Mouse (Mus musculus) limb, embryonic 12.5 days (tissue): ENCODE measurements around the gene Dhrs9. TPM values are rescaled to one million over a fixed set of nuclear protein-coding genes. Genes with fewer than 3 reads are reported as not detected.
A peak's percentile ranks its signal among the peaks of the same experiment; 100 is the strongest.
"Not testable (repeated sequence)": the region's sequence is repeated elsewhere in the genome, so short reads cannot be mapped to it uniquely, and the experiment has no call there.

Experiments used
- ATAC-seq: fragments of 200-750 bp; cut with Nextera tagmentation; 2 replicates; pipeline ENCODE4 v1.8.0; 2017; ENCODE audit warnings: low read depth, moderate TSS enrichment; ENCODE audit not compliant: insufficient number of reproducible peaks, insufficient read depth, low FRiP score, low TSS enrichment
- H3K27ac ChIP-seq: fragments of 300-500 bp; sonication (generic); 2 replicates; pipeline ENCODE4 v1.5.1; 2016; ENCODE audit warnings: mild to moderate bottlenecking, moderate library complexity
- H3K27me3 ChIP-seq: fragments of 300-500 bp; sonication (generic); 2 replicates; pipeline ENCODE4 v1.6.1; 2016; ENCODE audit warnings: mild to moderate bottlenecking, moderate library complexity
- H3K36me3 ChIP-seq: fragments of 300-500 bp; sonication (generic); 2 replicates; pipeline ENCODE4 v1.6.1; 2016; ENCODE audit warnings: mild to moderate bottlenecking, moderate library complexity
- H3K4me1 ChIP-seq: fragments of 300-500 bp; sonication (generic); replicated peaks from 2 replicates; pipeline ENCODE4 v1.6.1; 2016
- H3K4me2 ChIP-seq: fragments of 300-500 bp; sonication (generic); 2 replicates; pipeline ENCODE4 v1.6.1; 2016; ENCODE audit warnings: mild to moderate bottlenecking, moderate library complexity
- H3K4me3 ChIP-seq: fragments of 300-500 bp; sonication (generic); replicated peaks from 2 replicates; pipeline ENCODE4 v1.5.1; 2016; ENCODE audit warnings: mild to moderate bottlenecking
- H3K9ac ChIP-seq: fragments of 300-500 bp; sonication (generic); replicated peaks from 2 replicates; pipeline ENCODE4 v1.6.1; 2016; ENCODE audit warnings: mild to moderate bottlenecking, moderate library complexity
- H3K9me3 ChIP-seq: fragments of 300-500 bp; sonication (generic); 2 replicates; pipeline ENCODE4 v1.6.1; 2016; ENCODE audit warnings: mild to moderate bottlenecking, moderate library complexity
- WGBS: fragments of 180-500 bp; shearing (Covaris S2); methylation state at CpG from one replicate; pipeline ENCODE4 v1.1.7; 2016; 5-methylcytosine and 5-hydroxymethylcytosine counted together
- polyA plus RNA-seq: library from polyadenylated mRNA; unstranded; fragments of >200 nt; fragmentation: Nextera tagmentation; extraction: Ambion mirVana; gene quantifications from 2 replicates; pipeline ENCODE4 v1.2.1, GENCODE M21; 2016

Dhrs9 gene
- polyA plus RNA-seq: not detected in 2 replicates

GRCm38 (mm10) chr2:69380281-69380680 lies at the start of gene Dhrs9:
Dhrs9 (plus strand) TSS chr2:69380445.
- Histone ChIP-seq H3K4me2 (no peak within 1 kb of the TSS), H3K4me3 (no peak within 1 kb of the TSS), H3K27ac (no peak within 1 kb of the TSS), H3K36me3 (no peaks in the 10 kb centered on the region), H3K27me3 (no peaks in the 10 kb centered on the region), H3K9me3 (no peaks in the 10 kb centered on the region), H3K9ac (no peak within 1 kb of the TSS), H3K4me1 (no peaks in the 10 kb centered on the region)
- 56% methylated on average over 13 of the region's 13 CpGs for WGBS
- no peak for ATAC-seq

GRCm38 (mm10) chr2:69331523-69331922 lies 48.7 kb upstream of the Dhrs9 start:
- not testable (repeated sequence) for H3K9me3 ChIP-seq, H3K9ac ChIP-seq, H3K27ac ChIP-seq, H3K4me3 ChIP-seq, H3K36me3 ChIP-seq, H3K4me1 ChIP-seq, H3K27me3 ChIP-seq, H3K4me2 ChIP-seq, ATAC-seq
- 89% methylated on average over 6 of the region's 6 CpGs for WGBS

DNA sequence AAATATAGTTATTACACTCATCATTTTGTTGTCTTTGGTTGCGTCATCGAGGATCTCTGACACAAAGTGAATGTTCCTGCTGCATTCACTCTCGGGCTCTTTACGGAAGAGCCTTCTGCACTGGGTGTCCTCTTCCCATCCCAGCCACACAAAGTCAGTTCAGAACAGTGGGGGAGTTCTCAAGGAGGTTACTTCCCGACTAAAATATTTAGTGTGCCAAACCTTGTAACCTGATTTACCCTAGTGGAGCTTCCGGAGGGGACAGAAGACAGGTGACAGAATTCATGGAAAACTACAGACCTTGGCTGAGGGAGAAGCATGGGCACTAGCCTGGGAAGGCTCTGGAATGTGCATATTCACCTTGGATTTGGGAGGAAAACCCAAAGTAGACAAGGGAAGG lies 38.7 kb upstream of the Dhrs9 start:
- Histone ChIP-seq H3K27ac (no peak overlapping the region), H3K9ac (no peak overlapping the region), H3K27me3 (no peaks in the 10 kb centered on the region), H3K36me3 (no peaks in the 10 kb centered on the region), H3K4me1 (no peaks in the 10 kb centered on the region), H3K9me3 (no peaks in the 10 kb centered on the region), H3K4me2 (no peak overlapping the region), H3K4me3 (no peak overlapping the region)
- ATAC-seq: no peak
- WGBS: 87% methylated on average over 6 of the region's 6 CpGs

DNA sequence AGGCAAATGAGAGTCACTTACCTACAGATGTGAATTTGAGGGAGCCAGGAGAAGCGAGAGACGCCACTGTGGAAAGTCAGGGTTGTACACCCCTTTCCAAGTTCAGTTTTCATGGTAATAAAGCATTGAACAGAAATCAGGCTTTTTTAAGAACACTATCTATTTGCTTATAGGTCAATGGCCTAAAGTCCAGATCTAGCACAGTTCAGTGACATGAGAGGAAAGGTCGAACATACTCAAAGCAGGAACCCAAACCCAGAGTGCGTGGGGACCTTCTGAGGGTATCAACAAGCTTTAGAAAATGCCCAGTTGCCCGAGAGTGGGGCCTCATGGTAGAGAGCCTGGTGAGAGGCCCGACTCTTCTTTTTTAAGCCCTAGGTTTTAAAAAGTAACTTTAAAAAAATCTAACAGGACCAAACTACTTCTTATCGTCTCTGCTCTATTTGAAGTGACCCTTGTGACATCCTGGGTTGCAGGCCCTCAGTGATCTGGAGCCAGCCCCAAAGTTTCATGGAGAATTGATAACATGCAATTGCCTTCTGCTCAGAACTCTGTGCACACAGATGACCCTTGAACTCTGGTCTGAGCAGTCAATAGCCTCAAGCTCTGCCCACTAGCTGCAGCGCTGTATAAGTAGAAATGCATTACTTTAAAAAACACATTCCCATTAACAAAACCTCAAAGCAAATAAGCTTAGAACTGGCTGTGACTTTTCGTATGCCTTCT lies 37.6 kb upstream of the Dhrs9 start, which contains the start of gene Abcb11:
Gene Abcb11 (minus strand): TSS at position 121 of the 726 bp plus-strand sequence.
- ATAC-seq: no peak
- Histone ChIP-seq H3K4me2 (no peak within 1 kb of the TSS), H3K9ac (no peak within 1 kb of the TSS), H3K27me3 (no peaks in the 10 kb centered on the region), H3K9me3 (no peaks in the 10 kb centered on the region), H3K4me3 (no peak within 1 kb of the TSS), H3K27ac (no peak within 1 kb of the TSS), H3K4me1 (no peaks in the 10 kb centered on the region), H3K36me3 (no peaks in the 10 kb centered on the region)
- WGBS: 88% methylated on average over 9 of the region's 9 CpGs

DNA sequence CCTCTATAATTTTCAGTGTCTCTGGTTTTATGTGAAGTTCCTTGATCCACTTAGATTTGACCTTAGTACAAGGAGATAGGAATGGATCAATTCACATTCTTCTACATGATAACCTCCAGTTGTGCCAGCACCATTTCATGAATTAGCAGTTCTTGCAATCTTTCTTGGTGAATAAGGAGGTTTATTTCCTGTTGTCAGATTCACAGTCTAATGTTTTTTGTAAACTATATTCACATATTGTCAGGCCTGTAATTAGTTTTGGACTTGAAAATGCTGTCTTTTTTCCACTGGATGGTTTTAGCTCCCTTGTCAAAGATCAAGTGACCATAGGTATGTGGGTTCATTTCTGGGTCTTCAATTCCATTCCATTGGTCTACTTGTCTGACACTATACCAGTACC lies 24.8 kb upstream of the Dhrs9 start:
- not testable (repeated sequence) for H3K27ac ChIP-seq, H3K4me3 ChIP-seq, H3K9me3 ChIP-seq, H3K9ac ChIP-seq, H3K27me3 ChIP-seq, H3K4me1 ChIP-seq, H3K36me3 ChIP-seq, H3K4me2 ChIP-seq
- peak; percentile 100 for ATAC-seq

DNA sequence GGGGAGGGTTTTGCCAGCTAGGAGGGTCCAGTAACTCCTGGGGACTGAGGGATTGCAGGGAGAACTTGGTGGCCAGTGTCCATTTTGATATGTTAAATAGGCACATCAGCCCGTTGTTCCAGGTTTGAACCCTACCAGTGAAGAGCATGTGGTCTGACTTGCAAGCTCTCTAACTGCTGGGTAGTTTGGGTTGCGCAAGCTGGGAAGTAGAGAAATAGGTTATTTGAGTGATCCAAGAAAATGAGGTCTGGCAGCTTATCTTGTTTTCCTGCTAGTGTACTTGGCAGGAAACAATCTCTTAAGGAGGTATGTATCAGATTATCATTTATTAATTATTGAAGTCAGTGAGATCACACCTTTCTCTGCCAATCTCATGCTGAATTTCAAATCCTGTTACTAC lies 15.4 kb upstream of the Dhrs9 start:
- no peaks in the 10 kb centered on the region for H3K36me3 ChIP-seq
- ATAC-seq: no peak
- H3K4me2 ChIP-seq: no peak overlapping the region
- H3K4me3 ChIP-seq: no peak overlapping the region
- H3K9ac ChIP-seq: no peak overlapping the region
- H3K27me3 ChIP-seq: no peaks in the 10 kb centered on the region
- 93% methylated on average over 2 of the region's 2 CpGs for WGBS
- H3K27ac ChIP-seq: no peak overlapping the region
- H3K9me3 ChIP-seq: no peaks in the 10 kb centered on the region
- no peaks in the 10 kb centered on the region for H3K4me1 ChIP-seq

- Histone ChIP-seq H3K9me3 (no peaks in the 10 kb centered on the region), H3K27me3 (no peaks in the 10 kb centered on the region), H3K9ac (no peak overlapping the region), H3K36me3 (no peaks in the 10 kb centered on the region), H3K4me3 (no peak overlapping the region), H3K4me2 (no peak overlapping the region), H3K4me1 (no peaks in the 10 kb centered on the region), H3K27ac (no peak overlapping the region)
- ATAC-seq: no peak
- WGBS: 94% methylated on average over 1 of the region's 1 CpGs
Observed at GRCm38 (mm10) chr2:69365275-69365674, 15.0 kb upstream of the Dhrs9 start.

DNA sequence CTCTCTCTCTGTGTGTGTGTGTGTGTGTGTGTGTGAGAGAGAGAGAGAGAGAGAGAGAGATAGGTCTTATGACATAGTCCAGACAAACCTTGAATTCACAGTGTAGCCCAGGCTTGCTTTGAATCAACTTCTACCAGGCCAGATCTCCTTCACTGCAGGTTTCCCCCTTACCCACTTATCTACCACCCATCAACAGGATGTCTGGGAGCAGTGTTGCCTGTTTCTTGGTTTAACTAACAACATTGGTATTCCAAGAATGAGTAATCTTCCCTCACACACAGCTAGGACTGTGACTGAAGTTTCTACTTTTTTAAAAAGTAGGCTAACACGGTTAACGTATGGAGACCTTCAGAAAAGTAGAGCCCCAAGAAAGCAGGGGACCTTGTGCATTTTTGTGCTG lies 3.5 kb upstream of the Dhrs9 start:
- H3K36me3 ChIP-seq: no peaks in the 10 kb centered on the region
- no peaks in the 10 kb centered on the region for H3K9me3 ChIP-seq
- WGBS: 77% methylated on average over 2 of the region's 2 CpGs
- ATAC-seq: no peak
- no peak overlapping the region for H3K27ac ChIP-seq
- H3K27me3 ChIP-seq: no peaks in the 10 kb centered on the region
- no peak overlapping the region for H3K4me3 ChIP-seq
- no peaks in the 10 kb centered on the region for H3K4me1 ChIP-seq
- H3K4me2 ChIP-seq: no peak overlapping the region
- no peak overlapping the region for H3K9ac ChIP-seq

GRCm38 (mm10) chr2:69379801-69380200 lies 444 bp upstream of the Dhrs9 start:
- 59% methylated on average over 1 of the region's 1 CpGs for WGBS
- H3K9me3 ChIP-seq: no peaks in the 10 kb centered on the region
- H3K36me3 ChIP-seq: no peaks in the 10 kb centered on the region
- no peak for ATAC-seq
- H3K4me3 ChIP-seq: no peak overlapping the region
- no peaks in the 10 kb centered on the region for H3K4me1 ChIP-seq
- H3K4me2 ChIP-seq: no peak overlapping the region
- no peak overlapping the region for H3K9ac ChIP-seq
- no peaks in the 10 kb centered on the region for H3K27me3 ChIP-seq
- no peak overlapping the region for H3K27ac ChIP-seq

GRCm38 (mm10) chr2:69381740-69382139 lies 1.5 kb downstream of the Dhrs9 start:
- Histone ChIP-seq H3K9ac (no peak overlapping the region), H3K27me3 (no peaks in the 10 kb centered on the region), H3K36me3 (no peaks in the 10 kb centered on the region), H3K4me2 (no peak overlapping the region), H3K9me3 (no peaks in the 10 kb centered on the region), H3K4me1 (no peaks in the 10 kb centered on the region), H3K4me3 (no peak overlapping the region), H3K27ac (no peak overlapping the region)
- ATAC-seq: no peak
- WGBS: 45% methylated on average over 8 of the region's 8 CpGs

GRCm38 (mm10) chr2:69382838-69383237 lies 2.6 kb downstream of the Dhrs9 start:
- ATAC-seq: no peak
- no peaks in the 10 kb centered on the region for H3K4me1 ChIP-seq
- no peak overlapping the region for H3K4me2 ChIP-seq
- 84% methylated on average over 5 of the region's 5 CpGs for WGBS
- no peak overlapping the region for H3K9ac ChIP-seq
- no peak overlapping the region for H3K4me3 ChIP-seq
- H3K27ac ChIP-seq: no peak overlapping the region
- H3K9me3 ChIP-seq: no peaks in the 10 kb centered on the region
- H3K36me3 ChIP-seq: no peaks in the 10 kb centered on the region
- H3K27me3 ChIP-seq: no peaks in the 10 kb centered on the region
